Mouse (Mus musculus): Measurements from ENCODE around the gene Ager.

The Ager gene

GRCm38 (mm10) chr17:34585877-34586771 is 11.5 kb upstream of the Ager start:
- no peak for DNase-seq (ENCODE audit: low spot score)

GRCm38 (mm10) chr17:34586796-34587422 is 10.8 kb upstream of the Ager start:
- DNase-seq (ENCODE audit: low spot score): peak; percentile 87

- peak; percentile 99 for DNase-seq (ENCODE audit: low spot score)
These were observed 10.2 kb upstream of the Ager start for GRCm38 (mm10) chr17:34587423-34587811.

- DNase-seq (ENCODE audit: low spot score): no peak
These were observed 9.8 kb upstream of the Ager start for GRCm38 (mm10) chr17:34587814-34588213.

- DNase-seq (ENCODE audit: low spot score): no peak
These were observed 8.9 kb upstream of the Ager start for GRCm38 (mm10) chr17:34588767-34589166.

GRCm38 (mm10) chr17:34589206-34589605 is 8.5 kb upstream of the Ager start:
- no peak for DNase-seq (ENCODE audit: low spot score)

- DNase-seq (ENCODE audit: low spot score): no peak
These were observed 8.0 kb upstream of the Ager start, which contains the start of gene Gpsm3 for GRCm38 (mm10) chr17:34589681-34590101. Gene Gpsm3, plus strand, starts transcription at chr17:34589806.

GRCm38 (mm10) chr17:34590154-34590987 is 7.3 kb upstream of the Ager start:
- DNase-seq (ENCODE audit: low spot score): no peak

- DNase-seq (ENCODE audit: low spot score): no peak
These were observed 6.4 kb upstream of the Ager start, which contains the start of gene Pbx2 for GRCm38 (mm10) chr17:34591029-34591993. Gene Pbx2, plus strand, starts transcription at chr17:34591266.

GRCm38 (mm10) chr17:34591994-34592375 is 5.7 kb upstream of the Ager start:
- no peak for DNase-seq (ENCODE audit: low spot score)

GRCm38 (mm10) chr17:34592581-34593549 is 4.8 kb upstream of the Ager start:
- no peak for DNase-seq (ENCODE audit: low spot score)

- DNase-seq (ENCODE audit: low spot score): no peak
These were observed 3.7 kb upstream of the Ager start for GRCm38 (mm10) chr17:34593752-34594525.

- DNase-seq (ENCODE audit: low spot score): no peak
These were observed 1.6 kb upstream of the Ager start for GRCm38 (mm10) chr17:34596098-34596497.

GRCm38 (mm10) chr17:34599891-34600290 is 2.2 kb downstream of the Ager start:
- no peak for DNase-seq (ENCODE audit: low spot score)

GRCm38 (mm10) chr17:34601796-34602195 is 4.1 kb downstream of the Ager start:
- no peak for DNase-seq (ENCODE audit: low spot score)

- peak; percentile 100 for DNase-seq (ENCODE audit: low spot score)
These were observed 5.9 kb downstream of the Ager start, which contains the start of gene Rnf5 for GRCm38 (mm10) chr17:34603375-34604060. Gene Rnf5, minus strand, starts transcription at chr17:34603690.

GRCm38 (mm10) chr17:34604061-34604508 is 6.4 kb downstream of the Ager start, which contains the start of gene Agpat1:
Gene Agpat1, plus strand, starts transcription at chr17:34604262.
- peak; percentile 98 for DNase-seq (ENCODE audit: low spot score)
